Mouse (Mus musculus) kidney, embryonic 16.5 days (tissue): Measurements from ENCODE around the gene Map4k2. TPM values are rescaled to one million over a fixed set of nuclear protein-coding genes. Genes with fewer than 3 reads are reported as not detected.

Source experiments
- ATAC-seq: fragments of 200-750 bp; cut with Nextera tagmentation; 2 replicates; pipeline ENCODE4 v1.8.0; 2017; ENCODE audit warnings: moderate TSS enrichment; ENCODE audit not compliant: low FRiP score, low TSS enrichment
- H3K27ac ChIP-seq: fragments of 300-500 bp; sonication (generic); 2 replicates; pipeline ENCODE4 v1.5.1; 2014; ENCODE audit warnings: low read length
- H3K27me3 ChIP-seq: fragments of 300-500 bp; sonication (generic); 2 replicates; pipeline ENCODE4 v1.6.1; 2014; ENCODE audit warnings: low read length, control low read depth, mixed read lengths; ENCODE audit not compliant: insufficient read depth
- H3K36me3 ChIP-seq: fragments of 300-500 bp; sonication (generic); 2 replicates; pipeline ENCODE4 v1.6.1; 2014; ENCODE audit warnings: low read length, control low read depth, mixed read lengths; ENCODE audit not compliant: insufficient read depth
- H3K4me1 ChIP-seq: fragments of 300-500 bp; sonication (generic); 2 replicates; pipeline ENCODE4 v1.6.1; 2014; ENCODE audit warnings: low read length, control low read depth, mixed read lengths; ENCODE audit not compliant: insufficient read depth
- H3K4me2 ChIP-seq: fragments of 300-500 bp; sonication (generic); replicated peaks from 2 replicates; pipeline ENCODE4 v1.6.1; 2014; ENCODE audit warnings: low read depth, low read length
- H3K4me3 ChIP-seq: fragments of 300-500 bp; sonication (generic); 2 replicates; pipeline ENCODE4 v1.5.1; 2014; ENCODE audit warnings: mild to moderate bottlenecking, low read length
- H3K9ac ChIP-seq: fragments of 300-500 bp; sonication (generic); replicated peaks from 2 replicates; pipeline ENCODE4 v1.6.1; 2014; ENCODE audit warnings: low read length
- H3K9me3 ChIP-seq: fragments of 300-500 bp; sonication (generic); 2 replicates; pipeline ENCODE4 v1.6.1; 2016; ENCODE audit warnings: low read length, control low read depth
- WGBS: fragments of 180-500 bp; shearing (Covaris S2); extraction: QIAGEN DNeasy Blood & Tissue Kit; methylation state at CpG from one replicate; pipeline ENCODE4 v1.1.7; 2014; 5-methylcytosine and 5-hydroxymethylcytosine counted together
- microRNA-seq: library from miRNA; unstranded; fragments of <30 nt; microRNA quantifications from one replicate; pipeline ENCODE4, GENCODE M21; 2016
- polyA plus RNA-seq: library from polyadenylated mRNA; unstranded; fragments of >200 nt; fragmentation: Nextera tagmentation; extraction: Ambion mirVana; gene quantifications from 2 replicates; pipeline ENCODE4 v1.2.1, GENCODE M21; 2015

Map4k2 gene
- polyA plus RNA-seq, 1 experiment from 2014 or later = 25.9 TPM

DNA sequence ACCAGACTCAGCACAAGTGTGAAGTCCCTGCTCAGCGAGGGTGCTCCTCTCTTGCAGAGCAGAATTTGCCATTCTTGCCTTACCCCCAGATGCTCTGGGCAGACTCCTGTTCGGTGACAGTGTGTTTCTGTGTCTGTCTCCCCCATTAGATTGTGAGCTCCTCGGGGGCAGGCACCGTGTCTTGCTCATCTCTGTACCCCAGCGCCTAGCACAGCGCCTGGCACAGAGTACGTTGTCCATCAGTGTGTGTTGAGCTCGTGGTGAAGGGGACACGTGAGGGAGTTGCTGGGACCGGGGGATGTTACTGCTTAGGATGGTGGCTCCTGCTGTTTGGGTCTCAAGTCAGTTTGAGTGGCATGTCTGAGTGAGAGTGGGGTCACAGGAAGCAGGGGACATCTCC lies 62.9 kb downstream of the Map4k2 start:
- Histone ChIP-seq H3K9me3 (no peaks in the 10 kb centered on the region), H3K9ac (no peak overlapping the region), H3K4me2 (no peak overlapping the region), H3K4me3 (no peak overlapping the region), H3K4me1 (peaks cover 34% of the 10 kb centered on the region), H3K27me3 (0 out of 2 replicates have a peak, but pooled peaks cover 7% of the 10 kb centered on the region), H3K36me3 (no peaks in the 10 kb centered on the region), H3K27ac (no peak overlapping the region)
- 81% methylated on average over 10 of the region's 10 CpGs for WGBS
- no peak for ATAC-seq

Small RNA genes within 50 kb of the gene (microRNA-seq; reads per million reads assigned to microRNA genes)
- gene Mir6989 = not detected

Other genes starting within 250 kb of the Map4k2 start
- gene AC131692.1, start 246.7 kb upstream of the Map4k2 start, polyA plus RNA-seq = 0.28 and 0.35 TPM in 2 replicates
- gene Naaladl1, start 235.4 kb upstream of the Map4k2 start, polyA plus RNA-seq = 0.40 and 0.47 TPM in 2 replicates
- 42.3 and 43.7 TPM in 2 replicates for gene Sac3d1, start 222.5 kb upstream of the Map4k2 start, polyA plus RNA-seq
- 33.3 and 36.2 TPM in 2 replicates for gene Snx15, start 212.8 kb upstream of the Map4k2 start, polyA plus RNA-seq
- 0.47 and 0.84 TPM in 2 replicates for gene Batf2, start 200.2 kb upstream of the Map4k2 start, polyA plus RNA-seq
- 111 and 113 TPM in 2 replicates for gene Arl2, start 199.6 kb upstream of the Map4k2 start, polyA plus RNA-seq
- not detected in 2 replicates for gene Majin, start 156.7 kb upstream of the Map4k2 start, polyA plus RNA-seq
- 0.73 and 1.4 TPM in 2 replicates for gene Gpha2, start 114.8 kb upstream of the Map4k2 start, polyA plus RNA-seq
- gene Ppp2r5b, start 105.3 kb upstream of the Map4k2 start, polyA plus RNA-seq = 27.5 and 31.0 TPM in 2 replicates
- 12.1 and 13.1 TPM in 2 replicates for gene Atg2a, start 99.5 kb upstream of the Map4k2 start, polyA plus RNA-seq
- gene Ehd1, start 64.4 kb upstream of the Map4k2 start, polyA plus RNA-seq = 84.2 and 89.5 TPM in 2 replicates
- 0.80 and 1.5 TPM in 2 replicates for gene Cdc42bpg, start 34.7 kb upstream of the Map4k2 start, polyA plus RNA-seq
- 93.0 and 96.2 TPM in 2 replicates for gene Men1, start 6.2 kb upstream of the Map4k2 start, polyA plus RNA-seq
- gene Sf1, start 22.6 kb downstream of the Map4k2 start, polyA plus RNA-seq = 132 and 150 TPM in 2 replicates
- gene Pygm, start 43.3 kb downstream of the Map4k2 start, polyA plus RNA-seq = 36.2 and 38.3 TPM in 2 replicates
- gene Rasgrp2, start 58.2 kb downstream of the Map4k2 start, polyA plus RNA-seq = 105 and 121 TPM in 2 replicates
- 6.0 and 6.2 TPM in 2 replicates for gene Nrxn2, start 77.6 kb downstream of the Map4k2 start, polyA plus RNA-seq
- gene Slc22a12, start 201.9 kb downstream of the Map4k2 start, polyA plus RNA-seq = 27.4 and 27.7 TPM in 2 replicates